Mouse (Mus musculus): ENCODE data around the gene Wdfy3.

GRCm38 (mm10) chr5:101845011-101845410, 224.7 kb downstream of the Wdfy3 start:
- TF ChIP-seq CTCF (IDR thresholded peaks at IDR 0.05; ENCODE audit: borderline replicate concordance, extremely low read depth, insufficient read depth, insufficient read length) (no peak), POLR2A (IDR thresholded peaks at IDR 0.05; ENCODE audit: borderline replicate concordance, extremely low read depth, insufficient read depth, insufficient read length, poor library complexity, severe bottlenecking) (no peak)

All from brain, embryonic 14.5 days (tissue).